Mouse (Mus musculus) C2C12 (cell line): ENCODE measurements around the gene Tada2b.

ENCODE experiments used
- CEBPB ChIP-seq: IDR thresholded peaks from one replicate; pipeline ENCODE4 v1.6.1; 2011; ENCODE audit warnings: low read depth, mild to moderate bottlenecking, control low read depth, moderate library complexity
- CTCF ChIP-seq: IDR thresholded peaks from one replicate; pipeline ENCODE4 v1.5.1; 2011; ENCODE audit not compliant: control insufficient read depth, insufficient read depth, insufficient read length
- MAX ChIP-seq: IDR thresholded peaks from one replicate; pipeline ENCODE4 v1.6.1; 2011; ENCODE audit warnings: mild to moderate bottlenecking, control low read depth
- MYOG ChIP-seq: IDR thresholded peaks from one replicate; pipeline ENCODE4 v1.6.1; 2011; ENCODE audit not compliant: control insufficient read depth, insufficient read length; ENCODE audit errors: extremely low read depth
- USF1 ChIP-seq: IDR thresholded peaks from one replicate; pipeline ENCODE4 v1.6.1; 2011; ENCODE audit warnings: low read depth, mild to moderate bottlenecking, control low read depth, moderate library complexity

DNA sequence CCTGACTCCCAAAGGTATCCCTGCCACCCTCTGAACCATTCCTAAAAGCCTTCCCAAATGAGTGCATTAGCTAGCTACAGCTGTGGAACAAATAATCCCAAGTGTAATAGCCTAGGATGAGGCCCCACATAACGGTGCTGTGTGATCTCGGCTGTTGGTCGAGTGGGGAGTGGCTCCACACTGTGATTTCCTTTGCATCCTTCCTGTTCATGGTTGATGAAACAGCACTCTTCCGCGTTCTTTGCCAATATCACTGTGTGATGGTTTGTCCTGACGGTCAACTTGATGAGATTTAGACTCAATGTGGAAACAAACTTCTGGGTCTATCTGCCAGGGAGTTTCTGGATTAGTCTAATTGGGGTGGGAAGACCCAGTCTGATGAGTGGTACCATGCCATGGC lies 31.3 kb downstream of the Tada2b start:
- no peak for TF ChIP-seq CTCF
- TF ChIP-seq CEBPB, result no peak
- TF ChIP-seq MYOG, result no peak
- TF ChIP-seq MAX, result no peak
- TF ChIP-seq USF1, result no peak
